ENCODE assay signal across 28 mouse cellular contexts in genomic region chr6:82110473-82110872, GRCm38 (mm10).
DNase-seq lines count a peak whose midpoint lies in the region; ATAC-seq and TF ChIP-seq lines count a peak whose summit lies in the region.
"Had no signal": no experiment of that assay in that cellular context is flagged by ENCODE, and none has a peak within 500 bp of the region (broad histone marks: within the 10 kb centered on the region; RNA-seq: fewer than 3 reads in every experiment).

No protein-coding gene starts in this region.

- H3K4me2 ChIP-seq in intestine, embryonic 14.5 days (ENCODE audit: low read length) = no peak overlapping the region
- no peak overlapping the region for H3K4me2 ChIP-seq in intestine, postnatal 0 days (replicated peaks; ENCODE audit: low read depth)
- H3K4me2 ChIP-seq in intestine, embryonic 16.5 days (ENCODE audit: low read depth, low read length) = no peak overlapping the region
- H3K4me2 ChIP-seq: embryonic facial prominence, embryonic 12.5 days; heart, embryonic 15.5 days; hindbrain, embryonic 13.5 days; limb, embryonic 12.5 days; liver, embryonic 15.5 days had no signal

- no peaks in the 10 kb centered on the region for H3K27me3 ChIP-seq in intestine, embryonic 14.5 days (replicated peaks; ENCODE audit: control insufficient read depth, insufficient read depth, low read length)
- no peaks in the 10 kb centered on the region for H3K27me3 ChIP-seq in intestine, postnatal 0 days (replicated peaks; ENCODE audit: control insufficient read depth, insufficient read depth, low read length)
- no peaks in the 10 kb centered on the region for H3K27me3 ChIP-seq in intestine, embryonic 16.5 days (replicated peaks; ENCODE audit: control insufficient read depth, insufficient read depth, low read length)
- H3K27me3 ChIP-seq: embryonic facial prominence, embryonic 12.5 days; heart, embryonic 15.5 days; hindbrain, embryonic 13.5 days; limb, embryonic 12.5 days; liver, embryonic 15.5 days had no signal

- H3K36me3 ChIP-seq in intestine, embryonic 14.5 days (ENCODE audit: control insufficient read depth, insufficient read depth, low read length) = no peaks in the 10 kb centered on the region
- no peaks in the 10 kb centered on the region for H3K36me3 ChIP-seq in intestine, postnatal 0 days (ENCODE audit: control insufficient read depth, insufficient read depth)
- no peaks in the 10 kb centered on the region for H3K36me3 ChIP-seq in intestine, embryonic 16.5 days (ENCODE audit: control insufficient read depth, insufficient read depth, low read length)
- H3K36me3 ChIP-seq: embryonic facial prominence, embryonic 12.5 days; heart, embryonic 10.5 days; heart, embryonic 15.5 days; hindbrain, embryonic 13.5 days; limb, embryonic 12.5 days; liver, embryonic 15.5 days; midbrain, embryonic 10.5 days had no signal

- peaks cover 8% of the 10 kb centered on the region; the same call in 1 of the 2 replicates for H3K4me1 ChIP-seq in intestine, embryonic 14.5 days (replicated peaks; ENCODE audit: control insufficient read depth, insufficient read depth, low read length)
- H3K4me1 ChIP-seq in intestine, postnatal 0 days (replicated peaks; ENCODE audit: control insufficient read depth, insufficient read depth, low read length) = no peaks in the 10 kb centered on the region
- no peaks in the 10 kb centered on the region for H3K4me1 ChIP-seq in intestine, embryonic 16.5 days (ENCODE audit: control insufficient read depth, insufficient read depth, low read length)
- H3K4me1 ChIP-seq: hindbrain, embryonic 13.5 days; liver, embryonic 15.5 days had no signal

- H3K27ac ChIP-seq in intestine, embryonic 14.5 days (ENCODE audit: low read depth) = peak overlapping the region; percentile 27; the same call in 1 of the 2 replicates
- no peak overlapping the region for H3K27ac ChIP-seq in intestine, postnatal 0 days (ENCODE audit: low read depth, low read length)
- 0 out of 2 replicates have a peak overlapping the region, but pooled peaks have one; percentile 42 for H3K27ac ChIP-seq in intestine, embryonic 16.5 days (ENCODE audit: low read length)
- H3K27ac ChIP-seq: embryonic facial prominence, embryonic 12.5 days; heart, embryonic 10.5 days; heart, embryonic 15.5 days; hindbrain, embryonic 13.5 days; layer of hippocampus, adult 2 months; left cerebral cortex, adult 2 months; limb, embryonic 12.5 days; liver, embryonic 15.5 days; midbrain, embryonic 10.5 days had no signal

- DNase-seq in intestine, embryonic 14.5 days (ENCODE audit: low spot score) = no peak
- DNase-seq in NIH3T3 (ENCODE audit: low read depth) (peak; percentile 30), adipocyte (ENCODE audit: low spot score) (no peak)
- peak; percentile 54 to 67 for DNase-seq in lung, postnatal 4 days
- DNase-seq in frontal cortex, postnatal 25 days (ENCODE audit: low spot score in 2 of 2) = no peak
- DNase-seq in thymus, postnatal 0 days (ENCODE audit: low spot score) = no peak
- DNase-seq: adrenal gland, adult 8-10 months; cerebellum, adult 2 months; cerebellum, postnatal 36 days; gastrocnemius, postnatal 14 days; kidney, postnatal 36 days; right cerebral cortex, postnatal 25 days; spleen, adult 18-20 months; thymus, postnatal 25 days had no signal

- ATAC-seq in intestine, embryonic 14.5 days (replicated peaks; ENCODE audit: low FRiP score, low TSS enrichment, low read depth) = no peak
- no peak for ATAC-seq in intestine, postnatal 0 days
- ATAC-seq in intestine, embryonic 16.5 days = peak; percentile 41; the same call in 1 of the 2 replicates
- ATAC-seq: forebrain, embryonic 16.5 days; midbrain, embryonic 16.5 days had no signal

- H3K4me3 ChIP-seq in intestine, embryonic 14.5 days (ENCODE audit: low read depth, low read length) = no peak overlapping the region
- no peak overlapping the region for H3K4me3 ChIP-seq in intestine, postnatal 0 days (ENCODE audit: low read depth, low read length)
- no peak overlapping the region for H3K4me3 ChIP-seq in intestine, embryonic 16.5 days (ENCODE audit: low read length)
- H3K4me3 ChIP-seq: embryonic facial prominence, embryonic 12.5 days; erythroblast, embryonic 14.5 days; heart, embryonic 10.5 days; heart, embryonic 15.5 days; hindbrain, embryonic 13.5 days; layer of hippocampus, adult 2 months; left cerebral cortex, adult 2 months; limb, embryonic 12.5 days; liver, embryonic 15.5 days; midbrain, embryonic 10.5 days had no signal

- no peak for TF ChIP-seq CTCF in intestine, postnatal 0 days (IDR thresholded peaks at IDR 0.05; ENCODE audit: low read depth)

- no peaks in the 10 kb centered on the region for H3K9me3 ChIP-seq in intestine, embryonic 14.5 days (ENCODE audit: control insufficient read depth, low read length)
- no peaks in the 10 kb centered on the region for H3K9me3 ChIP-seq in intestine, postnatal 0 days (ENCODE audit: control insufficient read depth)
- no peaks in the 10 kb centered on the region for H3K9me3 ChIP-seq in intestine, embryonic 16.5 days (ENCODE audit: control insufficient read depth, low read length)
- H3K9me3 ChIP-seq: embryonic facial prominence, embryonic 12.5 days; heart, embryonic 10.5 days; heart, embryonic 15.5 days; hindbrain, embryonic 13.5 days; limb, embryonic 12.5 days; liver, embryonic 15.5 days; midbrain, embryonic 10.5 days had no signal

- no peak overlapping the region for H3K9ac ChIP-seq in intestine, embryonic 14.5 days (ENCODE audit: low read length)
- no peak overlapping the region for H3K9ac ChIP-seq in intestine, postnatal 0 days (ENCODE audit: low read depth, low read length)
- no peak overlapping the region for H3K9ac ChIP-seq in intestine, embryonic 16.5 days (ENCODE audit: low read depth, low read length)
- H3K9ac ChIP-seq: embryonic facial prominence, embryonic 12.5 days; heart, embryonic 15.5 days; hindbrain, embryonic 13.5 days; limb, embryonic 12.5 days; liver, embryonic 15.5 days had no signal

- WGBS in intestine, embryonic 14.5 days = 45% methylated on average over 7 of the region's 7 CpGs
- WGBS in intestine, postnatal 0 days = 56% methylated on average over 7 of the region's 7 CpGs
- WGBS in intestine, embryonic 16.5 days = 46% methylated on average over 7 of the region's 7 CpGs

Comparison
In these comparisons a context has a peak if more than half of its experiments do, and no peak if none do; other contexts are left out.
1. DNase-seq: peak in NIH3T3 (single experiment) and lung, postnatal 4 days (2 of 2); none in intestine, embryonic 14.5 days (single experiment), adipocyte (single experiment), frontal cortex, postnatal 25 days (0 of 2) and thymus, postnatal 0 days (single experiment).